Mouse (Mus musculus) testis, adult 2 months (tissue): ENCODE results near the gene H2al1k.
"Not testable (repeated sequence)": the region's sequence is repeated elsewhere in the genome, so short reads cannot be mapped to it uniquely, and the experiment has no call there.

Experiments used
- CTCF ChIP-seq: fragments of 200-500 bp; IDR thresholded peaks from 2 replicates; pipeline ENCODE4 v1.5.1; 2012; ENCODE audit warnings: low read depth, mild to moderate bottlenecking, inconsistent platforms, low read length, moderate library complexity; ENCODE audit not compliant: control insufficient read depth, insufficient read depth, insufficient replicate concordance
- POLR2A ChIP-seq: fragments of 200-500 bp; IDR thresholded peaks from 2 replicates; pipeline ENCODE4 v1.6.1; 2012; ENCODE audit warnings: low read depth, mild to moderate bottlenecking, inconsistent platforms, low read length, moderate library complexity; ENCODE audit not compliant: control insufficient read depth

DNA sequence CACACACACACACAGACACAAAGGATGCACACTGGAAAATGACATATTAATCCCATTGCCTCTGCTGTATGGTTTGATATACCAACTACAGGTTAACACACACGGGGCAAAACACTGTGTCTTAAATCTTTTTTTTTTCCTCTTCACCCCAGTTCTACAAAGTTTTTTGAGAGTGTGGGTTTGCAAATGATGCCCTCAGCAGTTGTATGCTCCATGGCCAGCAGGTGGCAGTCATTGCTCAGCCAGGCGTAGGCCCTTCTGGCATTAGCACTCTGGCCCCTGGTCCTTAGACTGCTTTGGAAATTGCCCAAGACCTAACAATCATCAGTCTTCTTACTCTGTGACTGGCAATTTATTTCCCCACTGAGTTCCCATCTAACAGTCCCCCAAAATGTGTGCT, 17.4 kb upstream of the H2al1k start:
- TF ChIP-seq CTCF, POLR2A: not testable (repeated sequence)
